Mouse (Mus musculus): ENCODE data around the gene Sdk1.

Sdk1 gene

DNA sequence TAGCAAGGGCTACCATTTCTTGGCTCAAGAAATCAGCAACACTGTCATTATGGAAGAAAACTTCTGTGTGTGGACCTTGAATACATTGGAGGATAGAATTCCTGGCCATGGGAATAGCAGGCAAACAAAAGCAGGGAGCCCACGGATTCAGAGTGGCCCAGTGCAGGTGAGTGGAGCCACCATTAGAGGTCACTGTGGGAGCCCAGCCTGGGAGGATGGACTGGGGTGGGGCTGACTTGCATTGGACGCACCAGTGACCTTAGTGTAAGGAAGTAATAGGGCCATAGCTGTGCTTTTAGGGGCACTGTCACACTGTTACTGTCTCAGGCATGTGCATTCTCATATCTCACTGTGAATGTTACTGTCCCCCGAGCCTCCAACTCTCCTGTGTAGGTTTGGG, 1001.3 kb downstream of the Sdk1 start:
- DNase-seq (ENCODE audit: low read depth, low spot score): no peak

DNA sequence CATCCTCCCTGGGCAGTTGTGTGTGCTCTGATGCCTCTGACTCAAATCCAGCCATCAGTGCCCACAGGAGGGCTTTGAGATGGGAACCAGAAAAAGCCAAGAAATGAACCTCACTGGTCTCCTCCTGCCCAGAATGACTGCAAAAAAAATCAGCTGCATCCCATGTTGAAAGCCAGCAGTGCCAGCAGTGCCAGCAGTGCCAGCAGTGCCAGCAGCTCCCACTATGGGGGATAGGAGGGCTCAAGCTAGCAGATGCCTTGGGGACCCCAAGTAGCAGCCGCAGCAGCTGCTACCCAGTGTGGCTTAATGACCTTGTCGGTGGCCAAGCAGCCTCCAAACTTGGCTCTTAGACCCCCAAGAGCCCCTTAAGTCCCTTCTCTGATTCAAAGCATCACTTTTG, 1001.8 kb downstream of the Sdk1 start:
- no peak for DNase-seq (ENCODE audit: low read depth, low spot score)

DNA sequence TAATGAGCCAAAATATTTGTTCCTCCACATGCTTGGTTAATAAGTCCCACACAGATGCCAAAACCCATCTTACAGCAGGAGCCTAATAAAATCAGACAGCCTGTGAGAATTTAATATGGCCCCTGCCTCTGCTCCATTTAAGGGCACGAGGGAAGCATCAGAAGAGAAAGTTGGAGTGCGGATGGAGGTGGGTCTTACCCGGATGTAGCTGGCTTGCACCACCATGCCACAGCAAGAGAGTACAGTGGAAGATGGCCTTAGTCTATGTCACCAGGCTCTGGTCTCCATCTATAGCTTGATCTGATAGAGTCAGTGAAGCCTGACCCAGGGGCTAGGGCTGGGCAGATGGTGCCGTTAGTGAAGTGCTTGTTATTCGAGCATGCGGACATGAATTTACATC, 1014.9 kb downstream of the Sdk1 start:
- no peak for DNase-seq (ENCODE audit: low read depth, low spot score)

DNA sequence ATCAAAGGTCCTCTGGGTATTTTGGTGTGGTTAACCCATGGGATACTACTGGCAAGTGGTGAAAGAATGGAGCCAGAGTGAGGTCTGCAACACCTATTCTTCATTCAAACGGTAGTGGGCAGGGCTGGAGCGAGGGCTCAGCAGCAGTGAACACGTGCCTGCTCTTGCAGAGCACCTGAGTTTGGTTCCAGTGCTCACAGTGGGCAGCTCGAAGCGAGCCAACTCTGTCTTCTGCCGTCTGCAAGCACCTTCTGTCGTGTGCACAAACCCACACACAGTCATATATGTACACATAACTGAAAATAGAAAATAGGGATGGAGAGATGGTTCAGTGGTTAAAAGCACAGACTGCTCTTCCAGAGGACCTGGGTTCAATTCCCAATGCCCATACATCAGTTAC, 1017.4 kb downstream of the Sdk1 start:
- DNase-seq (ENCODE audit: low read depth, low spot score): no peak

DNA sequence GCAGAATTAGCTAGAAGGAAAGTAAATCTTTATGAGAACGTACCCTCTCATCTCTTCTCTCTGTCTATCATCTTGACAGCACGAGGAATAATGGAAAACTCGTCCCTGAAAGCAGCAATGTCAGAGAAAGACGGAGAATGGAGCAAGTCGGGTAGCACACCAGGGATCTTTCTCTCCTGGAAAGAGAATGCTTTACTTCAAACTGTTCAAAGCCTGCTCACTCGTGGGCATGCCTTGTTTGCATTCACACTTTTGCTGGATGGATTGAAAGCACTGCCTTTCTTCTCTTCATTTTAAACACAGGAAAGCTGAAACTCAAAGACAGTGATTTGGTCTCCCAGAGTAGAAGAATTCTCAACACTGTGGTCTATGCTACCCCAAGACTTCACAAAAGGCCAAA, 1020.8 kb downstream of the Sdk1 start:
- DNase-seq (ENCODE audit: low read depth, low spot score): no peak
